Mouse (Mus musculus) c-Kit-positive CD71-negative TER-119-negative erythroid progenitor cells, embryonic 14.5 days (primary cell): ENCODE results near the gene Prl4a1.
"Not testable (repeated sequence)": the region's sequence is repeated elsewhere in the genome, so short reads cannot be mapped to it uniquely, and the experiment has no call there.

ENCODE experiments used
- DNase-seq: peaks from one replicate; pipeline ENCODE4 v3.0.0-alpha.2; 2013; ENCODE audit warnings: low read depth

The Prl4a1 gene

DNA sequence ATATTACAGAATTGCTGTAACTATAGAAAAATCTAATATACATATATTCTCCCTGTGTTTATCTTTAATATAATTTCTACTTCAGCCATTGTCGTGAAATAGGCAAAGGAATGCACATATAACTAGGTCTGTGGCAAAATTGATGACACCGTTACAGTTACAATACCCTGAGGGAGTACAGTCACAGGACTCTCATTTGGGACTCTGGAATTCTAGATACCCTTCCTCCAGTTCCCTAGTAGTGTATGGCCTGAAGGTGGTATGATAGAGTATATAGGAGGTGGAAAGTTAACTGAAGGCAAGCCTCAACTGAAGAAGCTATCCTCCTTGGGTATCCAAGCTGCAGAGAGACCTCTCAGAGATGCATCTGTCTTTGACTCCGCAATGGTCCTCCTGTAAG, at the start of gene Prl4a1:
Prl4a1 (plus strand) TSS at position 301 of the 400 bp plus-strand sequence.
- no peak for DNase-seq

DNA sequence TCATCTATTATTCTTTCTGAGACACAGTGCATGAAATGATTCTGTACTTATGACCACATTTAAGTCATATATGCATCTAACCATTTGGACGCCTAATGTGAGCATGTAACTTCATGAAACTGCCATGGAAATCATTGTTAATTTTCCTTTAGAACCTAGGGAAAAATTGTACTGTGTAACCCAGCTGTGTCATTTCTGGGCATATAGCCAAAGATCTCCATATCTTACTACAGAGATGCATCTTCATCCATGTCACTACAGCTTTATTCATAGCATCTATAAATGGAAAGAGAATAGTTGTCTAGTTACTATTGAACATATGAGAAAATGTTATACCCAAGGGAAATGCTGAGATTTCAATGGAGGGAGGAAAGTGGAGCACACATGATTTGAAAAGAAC, 43.1 kb upstream of the Prl4a1 start:
- no peak for DNase-seq

DNA sequence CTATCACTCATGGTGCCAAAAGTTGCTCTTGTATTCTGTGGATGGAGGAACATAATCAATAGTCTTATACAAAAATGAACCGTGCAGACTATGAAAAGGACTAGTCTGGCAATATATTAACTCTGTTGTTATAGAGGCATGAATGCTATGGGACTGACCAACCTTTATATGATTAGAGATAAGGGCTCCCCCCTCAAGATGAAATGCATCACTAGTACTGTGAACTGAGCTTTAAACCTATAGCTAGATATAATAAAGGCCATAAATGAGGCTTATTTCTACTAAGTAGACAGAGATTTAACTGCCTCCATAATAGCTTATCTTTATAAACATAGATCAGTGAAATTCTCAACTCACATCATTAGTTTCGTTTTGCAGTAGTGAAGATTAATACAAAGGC, 41.7 kb upstream of the Prl4a1 start:
- not testable (repeated sequence) for DNase-seq

DNA sequence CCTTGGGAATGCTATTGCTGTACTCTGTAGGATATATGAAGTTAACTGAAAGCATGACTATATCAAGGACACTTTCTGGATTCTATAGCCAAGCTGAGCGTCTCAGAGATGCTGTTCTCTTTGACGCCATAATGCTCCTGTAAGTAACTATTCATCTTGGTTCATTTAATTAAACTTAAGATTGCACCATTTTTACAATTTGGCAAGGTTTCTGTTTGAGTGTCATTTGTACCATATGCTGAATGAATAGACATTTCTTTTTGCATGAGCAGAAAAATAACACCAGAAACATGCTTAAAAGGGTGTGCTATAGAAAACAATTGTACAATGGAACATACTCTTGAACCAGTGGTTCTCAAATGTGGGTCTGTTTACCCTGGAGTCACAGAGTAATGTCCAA, 38.4 kb upstream of the Prl4a1 start:
- no peak for DNase-seq

DNA sequence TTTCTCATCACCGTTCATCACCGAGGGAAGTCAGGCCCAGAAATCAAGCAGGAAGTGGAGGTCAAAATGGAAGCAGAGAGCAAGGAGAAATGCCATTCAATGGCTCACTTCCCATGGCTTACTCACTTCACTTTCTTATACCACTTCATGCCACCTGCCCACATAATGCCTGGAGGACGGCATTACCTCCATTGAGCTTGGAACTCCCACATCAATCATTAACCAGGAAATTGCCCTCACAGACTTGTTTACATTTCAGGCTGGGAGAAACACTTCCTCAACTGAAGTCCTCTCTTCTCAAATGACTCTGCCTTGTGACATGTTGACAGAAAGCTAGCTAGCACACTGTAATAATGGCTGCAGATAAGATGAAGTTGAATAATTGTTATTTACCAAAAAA, 19.5 kb upstream of the Prl4a1 start:
- not testable (repeated sequence) for DNase-seq

DNA sequence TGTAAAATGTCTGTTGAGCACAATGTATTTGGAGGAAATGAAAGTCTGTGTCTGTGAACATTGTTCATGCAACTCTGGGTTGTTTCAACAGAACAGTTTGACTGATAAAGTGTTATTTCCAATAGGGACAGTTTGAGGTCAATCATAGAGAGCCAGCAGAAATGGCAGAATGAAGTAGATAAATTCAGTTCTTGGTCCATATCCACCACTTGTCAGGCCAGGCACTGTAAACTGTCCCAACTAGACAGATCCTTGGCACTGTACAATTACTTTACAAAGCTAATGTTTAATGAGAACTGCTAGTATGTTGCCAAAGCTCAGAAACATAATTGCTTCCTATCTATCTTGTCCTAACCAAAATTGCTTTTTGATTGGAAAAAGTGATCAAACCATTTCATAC, 13.3 kb downstream of the Prl4a1 start:
- DNase-seq, result no peak

DNA sequence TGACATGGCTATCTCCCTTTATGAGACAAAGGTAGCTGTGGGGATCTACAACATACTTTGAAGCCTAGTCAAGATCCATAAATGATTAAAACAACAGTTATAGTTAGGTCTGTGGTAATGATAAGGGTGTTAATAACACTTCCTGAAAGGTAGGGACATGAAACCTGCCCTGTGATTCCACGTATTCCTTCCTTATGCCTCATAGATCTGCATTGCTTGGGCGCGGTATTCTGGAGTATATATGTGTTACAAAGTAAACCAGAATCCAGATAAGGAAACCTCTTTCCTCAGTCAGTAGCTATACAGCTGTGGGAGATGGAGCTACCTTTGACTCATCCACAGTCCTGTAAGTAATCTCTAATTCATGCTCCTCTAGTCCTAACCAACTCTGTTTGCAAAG, 53.3 kb downstream of the Prl4a1 start:
- no peak for DNase-seq
